Mouse (Mus musculus) ZHBTc4 (cell line): ENCODE measurements around the gene Cyp4f18.

Experiments used
- DNase-seq: peaks from one replicate; pipeline ENCODE4 v3.0.0-alpha.2; 2011; ENCODE audit warnings: low read depth, low spot score

Gene Cyp4f18

GRCm38 (mm10) chr8:71981032-71981431, 28.4 kb downstream of the Cyp4f18 start:
- no peak for DNase-seq

- peak; percentile 63 for DNase-seq
Measured at GRCm38 (mm10) chr8:71974211-71974610, 35.2 kb downstream of the Cyp4f18 start.

GRCm38 (mm10) chr8:71971945-71972344, 37.5 kb downstream of the Cyp4f18 start:
- DNase-seq: peak; percentile 60

GRCm38 (mm10) chr8:71968636-71969035, 40.8 kb downstream of the Cyp4f18 start:
- no peak for DNase-seq

- DNase-seq: peak; percentile 37
Measured at GRCm38 (mm10) chr8:71968100-71968499, 41.3 kb downstream of the Cyp4f18 start.

GRCm38 (mm10) chr8:71967261-71967660, 42.2 kb downstream of the Cyp4f18 start:
- DNase-seq: no peak

GRCm38 (mm10) chr8:71966411-71966810, 43.0 kb downstream of the Cyp4f18 start:
- DNase-seq: peak; percentile 67

- DNase-seq: no peak
Measured at GRCm38 (mm10) chr8:71965166-71965565, 44.3 kb downstream of the Cyp4f18 start.

- DNase-seq: no peak
Measured at GRCm38 (mm10) chr8:71964051-71964450, 45.4 kb downstream of the Cyp4f18 start.

GRCm38 (mm10) chr8:71961796-71962195, 47.6 kb downstream of the Cyp4f18 start:
- DNase-seq: no peak

GRCm38 (mm10) chr8:71960483-71960882, 48.9 kb downstream of the Cyp4f18 start:
- DNase-seq: no peak

- DNase-seq: peak; percentile 65
Measured at GRCm38 (mm10) chr8:71954666-71955065, 54.8 kb downstream of the Cyp4f18 start.

- peak; percentile 80 for DNase-seq
Measured at GRCm38 (mm10) chr8:71952961-71953700, 56.3 kb downstream of the Cyp4f18 start.

- no peak for DNase-seq
Measured at GRCm38 (mm10) chr8:71952489-71952888, 56.9 kb downstream of the Cyp4f18 start.

GRCm38 (mm10) chr8:71951436-71952161, 57.8 kb downstream of the Cyp4f18 start:
- peak; percentile 70 for DNase-seq

- peak; percentile 99 for DNase-seq
Measured at GRCm38 (mm10) chr8:71950482-71951221, 58.8 kb downstream of the Cyp4f18 start, which contains the start of gene Zfp961. Gene Zfp961, plus strand, starts transcription at chr8:71951038.

- DNase-seq: no peak
Measured at GRCm38 (mm10) chr8:71948624-71949023, 60.8 kb downstream of the Cyp4f18 start.

GRCm38 (mm10) chr8:71941776-71942175, 67.7 kb downstream of the Cyp4f18 start:
- no peak for DNase-seq

GRCm38 (mm10) chr8:71940293-71941208, 68.9 kb downstream of the Cyp4f18 start:
- no peak for DNase-seq
